Mouse (Mus musculus) cortical plate, adult 2 months (tissue): ENCODE results near the gene Msh5.

Experiments
- CTCF ChIP-seq: fragments of 200-500 bp; IDR thresholded peaks from 2 replicates; pipeline ENCODE4 v1.5.1; 2011; ENCODE audit warnings: mild to moderate bottlenecking, control low read depth, low read length; ENCODE audit not compliant: insufficient read depth; ENCODE audit errors: extremely low read depth
- POLR2A ChIP-seq: fragments of 200-500 bp; IDR thresholded peaks from 2 replicates; pipeline ENCODE4 v1.6.1; 2011; ENCODE audit warnings: mild to moderate bottlenecking, low read length, control low read depth; ENCODE audit not compliant: insufficient read depth; ENCODE audit errors: extremely low read depth

GRCm38 (mm10) chr17:35023221-35023620, 23.3 kb downstream of the Msh5 start:
- no peak for TF ChIP-seq POLR2A
- no peak for TF ChIP-seq CTCF
